Mouse (Mus musculus) liver, embryonic 15.5 days (tissue): ENCODE measurements around the gene Satb2. TPM values are rescaled to one million over a fixed set of nuclear protein-coding genes. Genes with fewer than 3 reads are reported as not detected.

Source experiments
- ATAC-seq: fragments of 200-750 bp; cut with Nextera tagmentation; 2 replicates; pipeline ENCODE4 v1.8.0; 2017; ENCODE audit warnings: moderate number of reproducible peaks, mild to moderate bottlenecking, moderate library complexity; ENCODE audit not compliant: insufficient read depth
- H3K27ac ChIP-seq: fragments of 300-500 bp; sonication (generic); replicated peaks from 2 replicates; pipeline ENCODE4 v1.5.1; 2015; ENCODE audit warnings: mild to moderate bottlenecking, inconsistent platforms
- H3K27me3 ChIP-seq: fragments of 300-500 bp; sonication (generic); 2 replicates; pipeline ENCODE4 v1.6.1; 2015; ENCODE audit warnings: mild to moderate bottlenecking, inconsistent platforms
- H3K36me3 ChIP-seq: fragments of 300-500 bp; sonication (generic); replicated peaks from 2 replicates; pipeline ENCODE4 v1.6.1; 2015; ENCODE audit warnings: moderate library complexity, mild to moderate bottlenecking, inconsistent platforms
- H3K4me1 ChIP-seq: fragments of 300-500 bp; sonication (generic); replicated peaks from 2 replicates; pipeline ENCODE4 v1.6.1; 2015; ENCODE audit warnings: inconsistent platforms
- H3K4me2 ChIP-seq: fragments of 300-500 bp; sonication (generic); 2 replicates; pipeline ENCODE4 v1.6.1; 2015; ENCODE audit warnings: moderate library complexity, mild to moderate bottlenecking, inconsistent platforms
- H3K4me3 ChIP-seq: fragments of 300-500 bp; sonication (generic); replicated peaks from 2 replicates; pipeline ENCODE4 v1.5.1; 2015; ENCODE audit warnings: mild to moderate bottlenecking, inconsistent platforms
- H3K9ac ChIP-seq: fragments of 300-500 bp; sonication (generic); 2 replicates; pipeline ENCODE4 v1.6.1; 2015; ENCODE audit warnings: moderate library complexity, mild to moderate bottlenecking, inconsistent platforms
- H3K9me3 ChIP-seq: fragments of 300-500 bp; sonication (generic); replicated peaks from 2 replicates; pipeline ENCODE4 v1.6.1; 2016; ENCODE audit warnings: inconsistent platforms
- whole genome bisulfite sequencing: fragments of 180-500 bp; shearing (Covaris S2); methylation state at CpG from one replicate; pipeline ENCODE4 v1.1.7; 2015; ENCODE audit warnings: mixed read lengths; ENCODE audit not compliant: insufficient replicate concordance; 5-methylcytosine and 5-hydroxymethylcytosine counted together
- polyA plus RNA-seq: library from polyadenylated mRNA; unstranded; fragments of >200 nt; fragmentation: Nextera tagmentation; extraction: Ambion mirVana; gene quantifications from 2 replicates; pipeline ENCODE4 v1.2.1, GENCODE M21; 2015

Gene Satb2
- polyA plus RNA-seq, 1 experiment from 2014 or later: 0.02 TPM

DNA sequence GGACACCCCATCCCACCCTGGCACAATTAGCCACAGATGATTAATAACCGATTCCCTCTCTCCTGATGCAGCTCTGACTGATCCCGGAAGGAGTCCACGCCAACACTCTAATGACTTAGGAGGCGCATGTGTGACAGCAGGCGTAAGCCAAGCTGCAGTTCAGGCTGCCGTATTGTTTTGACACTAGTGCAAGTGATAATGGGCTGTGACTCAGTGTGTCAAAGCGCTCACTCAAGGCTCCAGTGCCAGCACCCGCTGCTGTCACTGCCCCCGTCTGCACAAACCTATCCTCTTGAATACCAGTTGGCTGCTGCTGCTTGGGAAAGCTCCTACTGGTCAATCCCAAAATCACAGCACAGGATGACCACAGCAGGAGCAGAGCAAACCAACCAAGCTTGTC is 49.7 kb downstream of the Satb2 start:
- Histone ChIP-seq H3K4me1 (no peaks in the 10 kb centered on the region), H3K27me3 (no peaks in the 10 kb centered on the region), H3K9me3 (no peaks in the 10 kb centered on the region), H3K4me2 (no peak overlapping the region), H3K4me3 (no peak overlapping the region), H3K36me3 (no peaks in the 10 kb centered on the region), H3K9ac (no peak overlapping the region), H3K27ac (no peak overlapping the region)
- ATAC-seq: no peak
- 64% methylated on average over 9 of the region's 9 CpGs for WGBS

DNA sequence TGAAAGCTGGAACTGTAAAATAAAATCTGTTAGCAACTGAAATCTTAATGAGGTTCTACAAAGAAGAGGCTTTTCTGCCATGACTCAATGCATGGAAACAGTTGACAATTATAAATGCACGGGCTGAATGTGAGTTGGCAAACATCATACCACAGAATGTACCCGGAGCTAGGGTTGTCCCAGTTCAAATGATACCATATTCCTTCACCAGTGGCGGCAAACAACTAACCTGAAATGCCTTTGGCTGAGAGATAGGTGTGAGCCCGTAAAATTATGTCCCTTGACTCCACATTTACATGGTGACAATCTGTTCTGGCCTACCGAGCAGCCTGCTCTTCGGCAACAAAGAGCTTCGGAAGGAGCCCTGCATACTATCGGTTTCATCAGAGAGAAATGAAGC is 58.0 kb downstream of the Satb2 start:
- Histone ChIP-seq H3K36me3 (no peaks in the 10 kb centered on the region), H3K27me3 (no peaks in the 10 kb centered on the region), H3K4me1 (no peaks in the 10 kb centered on the region), H3K4me3 (no peak overlapping the region), H3K9ac (no peak overlapping the region), H3K4me2 (no peak overlapping the region), H3K9me3 (no peaks in the 10 kb centered on the region), H3K27ac (no peak overlapping the region)
- 68% methylated on average over 8 of the region's 8 CpGs for WGBS
- no peak for ATAC-seq

GRCm38 (mm10) chr1:56914279-56914678 is 64.2 kb downstream of the Satb2 start:
- 56% methylated on average over 6 of the region's 6 CpGs for WGBS
- Histone ChIP-seq H3K9me3 (no peaks in the 10 kb centered on the region), H3K4me3 (no peak overlapping the region), H3K27ac (no peak overlapping the region), H3K36me3 (no peaks in the 10 kb centered on the region), H3K4me1 (no peaks in the 10 kb centered on the region), H3K9ac (no peak overlapping the region), H3K4me2 (no peak overlapping the region), H3K27me3 (no peaks in the 10 kb centered on the region)
- ATAC-seq: no peak

DNA sequence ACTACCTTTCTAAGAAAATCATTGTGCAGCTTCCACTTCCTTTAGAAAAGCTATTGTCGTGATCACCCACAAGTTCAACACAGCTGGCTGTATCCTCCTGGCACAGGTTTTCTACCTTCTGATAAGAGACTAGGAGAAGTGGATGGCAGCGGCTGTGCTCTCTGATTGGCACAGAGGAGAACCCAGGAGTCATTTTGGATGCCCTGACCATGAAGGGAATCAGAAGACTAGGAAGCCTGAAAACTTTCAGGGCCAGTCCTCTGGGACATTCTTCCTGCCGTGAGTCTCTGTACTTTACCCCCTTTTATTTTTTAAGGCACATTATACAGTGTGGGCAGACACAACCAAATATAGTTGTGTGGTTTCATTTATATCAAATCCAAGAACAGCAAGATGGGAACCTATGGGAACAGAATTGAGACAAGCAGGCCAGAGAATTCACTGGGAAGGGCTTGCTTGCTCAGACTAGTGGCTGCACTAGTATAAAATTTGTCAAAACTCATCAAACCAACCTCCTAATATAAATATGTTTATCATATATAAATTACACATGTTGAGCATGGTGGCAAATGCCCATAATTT is 77.7 kb downstream of the Satb2 start:
- Histone ChIP-seq H3K9me3 (no peaks in the 10 kb centered on the region), H3K4me3 (no peak overlapping the region), H3K27ac (no peak overlapping the region), H3K27me3 (no peaks in the 10 kb centered on the region), H3K9ac (no peak overlapping the region), H3K36me3 (no peaks in the 10 kb centered on the region), H3K4me1 (no peaks in the 10 kb centered on the region), H3K4me2 (no peak overlapping the region)
- 49% methylated on average over 3 of the region's 3 CpGs for WGBS
- ATAC-seq: no peak

DNA sequence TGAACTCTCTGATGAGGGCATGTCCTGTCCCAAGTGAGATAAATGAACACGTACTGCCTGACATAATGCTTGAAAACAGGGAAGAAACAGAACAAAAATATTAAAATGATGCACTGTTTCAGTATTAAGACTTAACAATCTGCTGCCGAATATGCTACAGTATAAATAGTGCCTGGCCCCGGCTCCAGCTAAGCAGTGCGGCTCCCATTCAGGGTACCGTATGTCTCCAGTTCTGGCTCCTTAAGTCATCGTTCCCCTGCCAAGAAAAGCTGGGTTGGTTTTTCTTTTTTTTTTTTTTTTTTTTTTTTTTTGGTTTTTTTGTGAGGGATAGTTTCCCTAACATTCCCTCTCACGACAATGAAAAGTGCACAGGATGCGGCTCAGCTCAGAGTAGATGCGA is 78.3 kb downstream of the Satb2 start:
- Histone ChIP-seq H3K4me1 (no peaks in the 10 kb centered on the region), H3K27me3 (no peaks in the 10 kb centered on the region), H3K9ac (no peak overlapping the region), H3K27ac (no peak overlapping the region), H3K36me3 (no peaks in the 10 kb centered on the region), H3K4me3 (no peak overlapping the region), H3K9me3 (no peaks in the 10 kb centered on the region), H3K4me2 (no peak overlapping the region)
- no peak for ATAC-seq
- WGBS: 72% methylated on average over 9 of the region's 9 CpGs

DNA sequence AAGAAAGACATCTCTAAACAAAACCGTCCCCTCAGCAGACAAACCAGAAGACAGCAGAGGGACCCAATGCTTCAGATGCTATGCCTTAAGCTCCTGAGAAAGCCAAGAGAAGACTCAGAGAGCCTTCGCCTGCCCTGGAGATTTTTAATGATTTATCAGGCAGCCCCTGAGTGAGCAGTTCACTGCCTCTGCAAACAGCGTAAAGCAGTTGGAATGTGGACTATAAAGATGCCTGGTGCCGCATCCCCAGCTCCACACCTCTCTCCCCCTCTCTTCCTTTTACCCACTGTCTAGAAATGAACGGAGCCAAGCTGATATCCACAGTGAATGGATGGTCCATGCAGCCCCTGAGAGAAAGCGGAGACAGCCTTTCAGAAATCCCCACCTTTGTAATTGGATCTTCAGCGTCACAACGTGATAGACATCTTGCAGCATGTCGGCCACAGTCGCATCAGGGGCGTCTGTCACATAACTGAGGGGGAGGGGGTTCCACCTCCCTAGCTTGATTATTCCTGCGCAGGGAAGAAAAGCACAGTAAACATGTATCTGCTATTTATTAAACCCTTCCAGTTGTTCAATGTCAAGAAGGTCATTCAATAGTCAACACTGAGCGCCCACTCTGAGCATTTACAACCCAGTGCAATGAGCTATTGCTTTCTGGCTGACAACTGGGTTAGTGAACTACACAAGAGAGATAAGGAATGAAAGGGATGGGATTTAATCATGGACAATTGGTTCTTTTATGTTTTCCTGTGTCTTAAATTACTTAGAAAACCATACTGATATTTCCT is 79.6 kb downstream of the Satb2 start:
- ATAC-seq: no peak
- no peak overlapping the region for H3K4me3 ChIP-seq
- WGBS: 55% methylated on average over 13 of the region's 13 CpGs
- no peaks in the 10 kb centered on the region for H3K9me3 ChIP-seq
- no peaks in the 10 kb centered on the region for H3K4me1 ChIP-seq
- H3K9ac ChIP-seq: no peak overlapping the region
- no peak overlapping the region for H3K27ac ChIP-seq
- H3K4me2 ChIP-seq: no peak overlapping the region
- H3K36me3 ChIP-seq: no peaks in the 10 kb centered on the region
- no peaks in the 10 kb centered on the region for H3K27me3 ChIP-seq

DNA sequence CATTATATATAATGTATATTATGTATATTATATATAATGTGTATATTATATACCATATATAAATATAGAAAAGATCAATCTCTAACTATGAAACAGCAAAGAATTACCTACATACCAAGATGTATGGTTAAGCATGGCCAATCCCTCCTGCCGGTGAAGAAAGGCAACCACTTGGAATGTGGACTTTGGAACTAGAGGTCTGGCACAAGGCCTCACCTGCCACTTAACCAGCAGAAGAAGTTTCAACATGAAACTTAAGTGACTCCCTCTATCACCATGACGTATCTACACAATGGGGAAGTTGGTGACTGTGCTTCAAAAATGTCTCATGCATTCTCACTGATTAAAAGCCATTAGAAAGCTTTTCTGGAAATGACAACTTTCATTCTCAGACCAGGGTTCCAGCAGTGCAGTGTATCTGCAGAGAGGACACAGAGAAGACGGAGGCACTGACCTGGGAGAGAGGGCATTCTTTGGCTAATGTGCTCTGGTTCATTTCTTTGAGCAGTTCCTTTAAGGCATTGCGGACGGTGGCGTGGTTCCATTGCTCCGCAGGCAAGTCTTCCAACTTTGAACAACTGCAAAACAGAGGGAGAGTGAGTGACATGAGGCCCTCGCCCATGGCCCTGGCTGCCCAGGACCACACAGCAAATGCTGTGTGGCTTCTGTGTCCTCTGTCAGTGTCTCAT is 80.8 kb downstream of the Satb2 start:
- Histone ChIP-seq H3K36me3 (no peaks in the 10 kb centered on the region), H3K9ac (no peak overlapping the region), H3K27me3 (no peaks in the 10 kb centered on the region), H3K27ac (no peak overlapping the region), H3K4me2 (no peak overlapping the region), H3K4me1 (no peaks in the 10 kb centered on the region), H3K9me3 (no peaks in the 10 kb centered on the region), H3K4me3 (no peak overlapping the region)
- no peak for ATAC-seq
- 70% methylated on average over 8 of the region's 8 CpGs for WGBS

DNA sequence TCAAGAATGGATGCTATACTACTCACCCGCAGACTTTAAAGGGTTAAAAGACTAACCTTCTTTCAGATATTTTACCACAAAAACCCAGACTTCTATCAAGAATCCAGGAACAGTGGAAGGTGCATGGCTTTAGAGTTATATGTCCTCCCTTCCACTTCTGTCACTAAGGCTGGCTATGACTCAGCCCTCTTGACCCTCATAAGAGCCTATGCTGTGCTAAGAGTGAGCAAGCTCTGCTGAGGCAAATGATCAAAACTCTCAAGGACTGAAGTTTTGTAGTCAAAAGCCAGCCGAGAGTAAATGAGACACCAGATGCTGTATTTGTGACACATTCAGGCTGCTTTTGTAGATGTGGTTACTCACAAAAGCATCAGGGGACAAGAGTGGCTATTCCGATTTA is 81.8 kb downstream of the Satb2 start:
- 70% methylated on average over 3 of the region's 3 CpGs for WGBS
- Histone ChIP-seq H3K9me3 (no peaks in the 10 kb centered on the region), H3K4me1 (no peaks in the 10 kb centered on the region), H3K9ac (no peak overlapping the region), H3K27me3 (no peaks in the 10 kb centered on the region), H3K27ac (no peak overlapping the region), H3K4me2 (no peak overlapping the region), H3K36me3 (no peaks in the 10 kb centered on the region), H3K4me3 (no peak overlapping the region)
- ATAC-seq: no peak

GRCm38 (mm10) chr1:56892766-56893165 is 85.7 kb downstream of the Satb2 start:
- Histone ChIP-seq H3K9me3 (no peaks in the 10 kb centered on the region), H3K4me1 (no peaks in the 10 kb centered on the region), H3K4me3 (no peak overlapping the region), H3K36me3 (no peaks in the 10 kb centered on the region), H3K4me2 (no peak overlapping the region), H3K27me3 (no peaks in the 10 kb centered on the region), H3K27ac (no peak overlapping the region), H3K9ac (no peak overlapping the region)
- ATAC-seq: no peak
- WGBS: 60% methylated on average over 5 of the region's 5 CpGs

GRCm38 (mm10) chr1:56888939-56889338 is 89.5 kb downstream of the Satb2 start:
- Histone ChIP-seq H3K4me3 (no peak overlapping the region), H3K4me1 (no peaks in the 10 kb centered on the region), H3K9me3 (no peaks in the 10 kb centered on the region), H3K9ac (no peak overlapping the region), H3K36me3 (no peaks in the 10 kb centered on the region), H3K4me2 (no peak overlapping the region), H3K27me3 (no peaks in the 10 kb centered on the region), H3K27ac (no peak overlapping the region)
- WGBS: 43% methylated on average over 1 of the region's 1 CpGs
- no peak for ATAC-seq

DNA sequence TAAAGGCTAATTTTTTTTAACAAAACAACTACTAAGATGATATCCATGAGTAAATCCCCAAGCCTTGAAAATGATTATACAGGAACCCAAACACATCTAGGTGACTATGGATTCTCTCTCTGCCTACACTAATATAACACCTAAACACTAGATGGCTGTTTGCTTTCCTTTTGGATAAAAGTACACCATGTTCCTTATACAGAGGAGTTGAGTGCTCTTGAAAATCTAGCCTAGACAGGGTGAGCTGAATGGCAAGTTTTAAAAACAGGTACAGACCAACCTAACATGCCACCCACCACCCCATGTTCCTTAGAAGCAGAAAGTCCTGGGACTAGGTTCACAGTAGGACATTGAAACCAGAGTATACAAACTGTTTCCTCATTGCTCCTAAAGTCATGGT is 90.9 kb downstream of the Satb2 start:
- H3K4me2 ChIP-seq: no peak overlapping the region
- H3K4me1 ChIP-seq: no peaks in the 10 kb centered on the region
- H3K36me3 ChIP-seq: no peaks in the 10 kb centered on the region
- no peak overlapping the region for H3K4me3 ChIP-seq
- ATAC-seq: no peak
- no peak overlapping the region for H3K9ac ChIP-seq
- H3K27ac ChIP-seq: no peak overlapping the region
- no peaks in the 10 kb centered on the region for H3K9me3 ChIP-seq
- no peaks in the 10 kb centered on the region for H3K27me3 ChIP-seq
